Mouse (Mus musculus) left cerebral cortex, adult 8-10 months (tissue): Measurements from ENCODE around the gene Ahcyl1. TPM values are rescaled to one million over a fixed set of nuclear protein-coding genes. Genes with fewer than 3 reads are reported as not detected.
"Not testable (repeated sequence)": the region's sequence is repeated elsewhere in the genome, so short reads cannot be mapped to it uniquely, and the experiment has no call there.

Source experiments
- DNase-seq, 2 experiments: peaks; one replicate each; pipeline ENCODE4 v3.0.0; 2022; ENCODE audit warnings: low spot score in 2 of 2
- total RNA-seq, 4 experiments: library from RNA; stranded (reverse); gene quantifications; 2 replicates each; pipeline ENCODE4 v1.2.4; 2022

Gene Ahcyl1
- total RNA-seq, 4 experiments from 2014 or later = 308 to 354 (median 335) TPM

GRCm38 (mm10) chr3:107656888-107657287 is 39.5 kb downstream of the Ahcyl1 start:
- no peak for DNase-seq

GRCm38 (mm10) chr3:107656151-107656550 is 40.2 kb downstream of the Ahcyl1 start:
- DNase-seq = no peak

DNA sequence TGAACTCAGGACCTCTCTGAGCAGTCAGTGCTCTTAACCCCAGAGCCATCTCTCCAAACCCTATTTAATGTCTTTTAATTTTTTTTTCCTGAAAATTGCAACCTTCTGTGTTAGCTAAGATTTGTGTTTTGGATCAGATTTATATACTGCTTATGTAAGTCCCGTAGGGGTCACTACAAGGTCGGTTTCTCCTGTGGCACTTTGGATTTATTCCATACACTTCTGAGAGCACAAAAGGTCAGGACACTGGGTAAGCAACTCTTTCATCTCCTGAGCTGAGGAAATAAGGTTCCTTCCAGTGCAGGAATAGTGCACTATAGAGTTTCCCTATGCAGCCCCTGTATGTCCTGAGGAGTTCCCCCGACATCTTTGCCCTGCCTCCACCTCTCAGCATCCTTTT is 40.9 kb downstream of the Ahcyl1 start:
- DNase-seq = no peak

DNA sequence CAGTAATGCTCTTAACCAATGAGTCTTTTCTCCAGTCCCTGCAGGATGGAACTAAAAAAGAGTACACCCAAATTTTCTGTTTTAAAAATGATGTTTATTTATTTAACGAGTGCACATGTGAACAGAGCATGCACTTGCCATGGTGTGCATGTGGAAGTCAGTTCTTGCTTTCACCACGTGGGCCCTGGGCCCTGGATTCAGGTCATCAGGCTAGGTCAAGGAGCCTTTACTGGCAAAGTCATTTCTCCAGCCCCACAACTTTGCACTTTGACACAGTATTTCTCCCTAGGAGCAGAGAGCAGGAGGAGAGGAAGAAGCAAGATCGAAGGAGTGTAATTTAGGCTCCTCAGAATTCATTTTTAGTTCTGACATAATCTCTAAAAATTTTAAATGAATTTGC is 41.5 kb downstream of the Ahcyl1 start:
- DNase-seq = no peak

DNA sequence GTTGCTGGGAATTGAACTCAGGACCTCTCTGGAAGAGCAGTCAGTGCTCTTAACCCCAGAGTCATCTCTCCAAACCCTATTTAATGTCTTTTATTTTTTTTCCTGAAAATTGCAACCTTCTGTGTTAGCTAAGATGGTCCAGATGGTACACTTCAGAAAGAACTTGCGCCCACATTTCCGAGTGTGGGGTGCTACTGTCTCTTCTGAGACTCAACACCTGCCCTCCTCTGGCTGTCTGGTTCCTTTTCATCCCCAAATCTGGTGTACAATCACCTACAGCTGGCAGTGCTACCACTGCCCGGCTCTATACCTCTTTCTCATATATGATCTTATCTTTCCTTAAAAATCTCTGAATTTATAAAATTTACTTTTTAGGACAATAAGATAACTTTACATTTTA is 43.4 kb downstream of the Ahcyl1 start:
- no peak for DNase-seq

DNA sequence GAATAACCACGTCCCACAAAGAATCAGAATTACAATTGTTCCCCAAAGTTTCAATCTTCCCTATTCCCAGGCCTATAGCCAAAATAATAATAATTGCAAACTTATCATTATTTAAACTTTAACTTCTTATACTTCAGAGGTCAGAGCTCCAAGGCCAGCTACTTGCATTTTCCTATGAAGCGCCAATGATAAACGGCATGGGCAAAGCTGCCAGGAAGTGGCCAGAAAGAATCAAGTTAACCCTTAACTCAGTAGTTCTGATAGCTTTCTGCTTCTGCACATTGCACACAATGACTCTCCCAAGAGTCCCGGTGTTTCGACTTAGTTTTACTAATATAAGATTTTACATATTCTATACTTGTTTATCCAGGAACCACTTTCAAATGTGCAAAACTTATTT is 46.1 kb downstream of the Ahcyl1 start:
- DNase-seq = not testable (repeated sequence)

GRCm38 (mm10) chr3:107646947-107647346 is 49.4 kb downstream of the Ahcyl1 start:
- no peak for DNase-seq

- no peak for DNase-seq
These were observed 58.7 kb downstream of the Ahcyl1 start for GRCm38 (mm10) chr3:107637606-107638172.

- no peak for DNase-seq
These were observed 60.1 kb downstream of the Ahcyl1 start for GRCm38 (mm10) chr3:107636236-107636635.

- no peak for DNase-seq
These were observed 60.5 kb downstream of the Ahcyl1 start for GRCm38 (mm10) chr3:107635836-107636235.

DNA sequence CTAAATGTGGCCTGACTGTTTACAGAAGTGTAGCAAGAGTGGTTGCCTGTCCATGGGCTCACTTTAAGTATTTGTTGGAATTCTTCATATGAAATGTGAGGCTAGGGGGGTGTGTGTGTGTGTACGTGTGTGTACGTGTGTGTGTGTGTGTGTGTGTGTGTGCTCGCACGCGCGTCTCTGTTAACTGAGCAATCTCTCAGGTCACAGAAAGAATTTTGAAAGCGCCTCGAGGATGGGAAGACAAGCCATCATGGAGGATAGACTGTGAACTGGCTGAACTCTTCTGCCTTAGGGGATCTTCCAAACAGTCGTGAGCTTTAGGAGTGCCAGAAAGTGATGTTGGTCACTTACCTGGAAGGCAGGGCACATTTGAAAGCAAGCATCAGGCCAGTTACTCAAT is 62.5 kb downstream of the Ahcyl1 start:
- DNase-seq = no peak

DNA sequence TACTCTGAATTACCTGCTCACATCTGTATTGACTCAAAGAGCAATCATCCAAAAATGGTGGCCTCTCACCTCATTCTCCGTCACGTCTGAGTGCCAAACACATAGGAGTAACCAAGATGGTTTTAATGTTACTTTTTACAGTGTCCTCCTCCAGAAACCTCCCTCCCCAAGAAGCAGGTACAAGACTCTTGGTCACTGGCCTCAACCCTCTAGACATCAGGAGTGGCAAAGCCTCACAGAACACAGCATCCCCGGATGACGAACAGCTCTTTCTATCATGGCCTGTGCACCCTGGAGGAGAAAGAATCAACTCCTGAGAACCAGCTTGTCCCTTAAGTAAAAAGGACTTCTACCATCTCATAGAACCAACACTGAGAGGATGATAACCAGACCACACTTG is 63.6 kb downstream of the Ahcyl1 start:
- DNase-seq = no peak

GRCm38 (mm10) chr3:107631523-107631958 is 64.8 kb downstream of the Ahcyl1 start, which contains the start of gene Strip1:
TSS of gene Strip1 (minus strand) at chr3:107631694.
- peak; percentile 87 to 92 for DNase-seq

- peak; percentile 35 to 45 for DNase-seq
These were observed 65.5 kb downstream of the Ahcyl1 start, which contains the start of gene Gm10961 for GRCm38 (mm10) chr3:107630682-107631522. TSS of gene Gm10961 (plus strand) at chr3:107631322.

GRCm38 (mm10) chr3:107629411-107629810 is 66.9 kb downstream of the Ahcyl1 start:
- DNase-seq = no peak

DNA sequence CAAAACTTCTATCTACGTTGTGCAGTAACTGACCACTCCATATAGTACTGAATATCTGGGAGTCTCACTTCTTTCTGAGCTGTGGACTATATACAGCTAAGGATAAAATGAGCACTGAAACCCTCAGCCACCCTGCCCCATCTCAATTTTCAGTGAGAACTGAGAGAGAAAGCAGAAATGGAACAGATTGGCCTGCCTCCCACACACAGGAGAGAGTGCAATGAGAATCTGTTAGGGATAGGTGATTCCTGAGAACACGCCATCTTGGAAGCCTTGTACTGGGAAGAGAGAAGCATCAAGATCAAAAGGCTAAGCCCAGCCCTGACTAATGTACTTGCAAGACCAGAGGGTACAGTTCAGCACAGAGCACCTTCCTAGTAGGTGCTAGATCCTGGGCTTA is 67.8 kb downstream of the Ahcyl1 start:
- no peak for DNase-seq

DNA sequence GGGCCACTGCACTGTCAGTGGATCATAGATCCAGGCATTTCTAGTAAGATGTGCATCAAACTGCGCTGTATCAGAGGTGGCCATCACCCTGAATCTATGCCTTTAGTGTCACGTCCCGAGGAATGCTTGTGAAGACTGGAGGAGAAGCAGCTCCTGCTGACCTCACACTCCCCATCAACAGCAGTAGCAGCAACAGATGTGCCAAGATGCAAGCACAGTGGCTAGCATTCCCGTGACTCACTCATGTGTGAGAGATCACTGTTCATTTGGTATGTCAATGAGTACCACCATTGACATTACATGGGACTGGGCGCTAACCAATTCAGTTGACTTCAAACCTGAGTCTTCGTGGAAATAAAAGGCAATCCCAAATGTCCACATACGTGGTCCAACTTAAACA is 68.7 kb downstream of the Ahcyl1 start:
- no peak for DNase-seq

DNA sequence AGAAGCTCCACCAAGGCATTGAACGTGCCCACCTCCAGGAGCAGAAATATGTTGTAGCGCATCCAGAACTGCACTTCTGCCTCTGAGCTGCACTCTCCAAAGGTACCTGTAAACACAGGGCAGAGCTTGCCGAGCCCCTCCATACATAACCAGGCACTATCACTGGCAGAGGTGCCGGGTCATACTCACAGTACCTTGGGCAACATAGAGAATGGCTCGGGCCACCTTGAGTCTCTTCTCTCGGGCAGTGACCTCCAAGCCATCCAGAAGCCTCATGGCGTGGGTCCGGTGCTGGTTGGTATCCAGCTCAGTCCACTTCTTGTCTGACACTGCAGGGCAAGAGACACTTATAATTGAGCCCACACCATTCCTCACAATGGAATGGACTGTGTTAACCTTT is 69.6 kb downstream of the Ahcyl1 start:
- no peak for DNase-seq

GRCm38 (mm10) chr3:107625536-107625935 is 70.8 kb downstream of the Ahcyl1 start:
- no peak for DNase-seq

DNA sequence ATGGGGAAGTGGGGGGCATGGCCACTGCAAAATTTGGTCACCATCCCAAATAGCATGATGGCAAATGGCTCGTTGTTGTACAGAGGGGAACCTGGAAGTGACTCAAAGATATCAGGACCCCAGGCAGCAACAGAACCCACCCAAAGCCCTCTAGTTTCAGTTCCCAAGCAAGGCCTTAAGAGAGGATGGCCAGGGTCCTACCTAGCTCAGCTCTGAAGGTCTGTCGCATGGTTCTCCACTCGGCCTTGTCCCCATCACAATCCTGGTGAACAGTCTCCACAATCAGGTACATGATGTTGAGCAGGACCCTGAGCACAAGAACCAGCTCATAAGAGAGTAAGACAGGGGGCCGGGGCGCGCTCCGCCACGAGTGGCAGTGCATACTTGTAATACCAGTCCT is 71.9 kb downstream of the Ahcyl1 start:
- DNase-seq = no peak

DNA sequence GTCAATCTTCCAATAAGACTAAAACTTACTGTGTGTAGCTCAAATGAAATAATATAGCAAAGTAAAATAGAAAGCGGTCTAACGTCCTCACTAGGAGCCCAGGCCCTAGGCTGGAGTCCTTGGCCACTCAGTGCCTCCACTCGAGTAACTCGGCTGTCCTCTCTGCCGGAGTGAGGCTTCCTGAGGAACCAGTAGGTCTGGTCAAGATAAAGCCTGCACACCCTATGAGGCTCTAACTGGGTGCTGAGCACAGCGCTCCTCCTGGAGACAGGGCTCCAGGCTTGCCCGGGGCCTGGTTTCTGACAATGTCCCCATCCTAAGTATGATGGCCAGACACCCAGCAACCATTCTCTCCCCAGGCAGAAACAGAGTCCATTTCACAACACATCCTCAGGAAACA is 73.8 kb downstream of the Ahcyl1 start:
- DNase-seq = no peak

DNA sequence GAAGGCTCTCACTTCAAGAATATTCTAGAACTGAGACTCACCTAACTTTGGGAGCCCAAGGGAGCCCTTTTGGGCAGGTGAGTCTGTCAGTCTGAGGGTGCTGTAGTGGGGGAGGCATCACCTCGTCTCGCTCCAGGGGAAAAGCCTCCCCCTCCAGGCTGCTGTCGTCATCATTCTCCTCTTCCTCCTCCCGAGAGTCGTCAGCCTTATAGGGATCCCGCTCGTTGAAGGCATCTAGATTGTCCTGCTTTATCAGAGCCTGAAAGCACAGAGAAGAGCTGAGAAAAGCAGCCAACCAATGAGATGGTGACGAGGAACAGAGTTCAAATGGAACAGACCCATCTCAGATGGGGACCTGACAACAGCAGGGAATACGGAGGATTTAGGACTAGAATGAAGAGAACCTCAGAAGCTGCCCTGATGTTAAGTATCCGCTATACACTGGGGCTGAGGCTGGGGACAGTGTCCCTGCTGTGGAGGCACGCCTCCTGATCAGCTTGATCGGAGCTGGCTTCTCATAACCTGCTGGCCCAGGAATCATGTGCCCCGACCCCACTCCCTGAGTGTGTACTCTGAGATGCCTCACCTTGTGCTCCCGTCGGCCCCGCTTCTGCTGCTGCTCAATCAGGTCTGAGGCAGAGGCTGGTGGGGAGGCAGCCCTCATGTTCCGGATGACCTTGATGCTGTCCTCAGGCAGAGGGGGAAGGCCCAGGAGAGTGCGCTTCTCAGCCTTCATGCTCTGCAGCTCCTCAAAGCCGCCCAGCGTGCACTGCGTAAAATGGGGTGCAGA is 74.9 kb downstream of the Ahcyl1 start:
- no peak for DNase-seq
